Mouse (Mus musculus): ENCODE data around the gene Abcb8.

Abcb8 gene

GRCm38 (mm10) chr5:24399686-24400085 is 6.2 kb downstream of the Abcb8 start:
- DNase-seq, result no peak

- no peak for DNase-seq
Observed at GRCm38 (mm10) chr5:24400362-24400761, 6.9 kb downstream of the Abcb8 start.

- DNase-seq, result no peak
Observed at GRCm38 (mm10) chr5:24400911-24401605, 7.6 kb downstream of the Abcb8 start.

GRCm38 (mm10) chr5:24401969-24402368 is 8.5 kb downstream of the Abcb8 start:
- DNase-seq, result no peak

GRCm38 (mm10) chr5:24404594-24405360 is 11.3 kb downstream of the Abcb8 start:
- DNase-seq, result no peak

- DNase-seq, result no peak
Observed at GRCm38 (mm10) chr5:24405389-24405876, 12.0 kb downstream of the Abcb8 start.

- DNase-seq, result peak; percentile 27 to 58
Observed at GRCm38 (mm10) chr5:24408651-24409050, 15.2 kb downstream of the Abcb8 start.

GRCm38 (mm10) chr5:24409466-24409865 is 16.0 kb downstream of the Abcb8 start:
- DNase-seq, result no peak

GRCm38 (mm10) chr5:24412063-24412462 is 18.6 kb downstream of the Abcb8 start:
- no peak for DNase-seq

GRCm38 (mm10) chr5:24413042-24413693 is 19.7 kb downstream of the Abcb8 start, which contains the start of gene Asic3:
Asic3 (plus strand) TSS chr5:24413392.
- DNase-seq, result peak in 1 of 2 experiments; percentile 54

GRCm38 (mm10) chr5:24413938-24414337 is 20.5 kb downstream of the Abcb8 start:
- DNase-seq, result peak in 1 of 2 experiments; percentile 54

- DNase-seq, result peak; percentile 69 to 79
Observed at GRCm38 (mm10) chr5:24416222-24416736, 22.8 kb downstream of the Abcb8 start.

- DNase-seq, result no peak
Observed at GRCm38 (mm10) chr5:24417587-24417986, 24.1 kb downstream of the Abcb8 start.

- DNase-seq, result no peak
Observed at GRCm38 (mm10) chr5:24420381-24420780, 26.9 kb downstream of the Abcb8 start.

GRCm38 (mm10) chr5:24423129-24424003 is 29.9 kb downstream of the Abcb8 start, which contains the start of the genes Cdk5 and Slc4a2:
Cdk5 (minus strand) TSS chr5:24423530.
Slc4a2 (plus strand) TSS chr5:24423837.
- peak; percentile 99 for DNase-seq

- no peak for DNase-seq
Observed at GRCm38 (mm10) chr5:24424004-24424781, 30.7 kb downstream of the Abcb8 start.

- peak; percentile 85 to 95 for DNase-seq
Observed at GRCm38 (mm10) chr5:24424861-24425411, 31.5 kb downstream of the Abcb8 start.

- DNase-seq, result peak; percentile 58 to 79
Observed at GRCm38 (mm10) chr5:24425421-24426036, 32.1 kb downstream of the Abcb8 start.

- peak in 1 of 2 experiments; percentile 59 for DNase-seq
Observed at GRCm38 (mm10) chr5:24426037-24426432, 32.6 kb downstream of the Abcb8 start.
